Mouse (Mus musculus) adipose tissue, adult 10 weeks (tissue): ENCODE data around the gene Olfr625-ps1. TPM values are rescaled to one million over a fixed set of nuclear protein-coding genes. Genes with fewer than 3 reads are reported as not detected.

Experiments used
- polyA plus RNA-seq: library from polyadenylated mRNA; stranded (reverse); fragments of 350-450 nt; fragmentation: Illumina TruSeq; extraction: RNeasy Lipid Tissue Mini Kit (QIAGEN cat#74804); gene quantifications from one replicate; pipeline ENCODE4 v1.2.3, GENCODE M21; 2014; ENCODE audit warnings: low read depth, low replicate concordance

The Olfr625-ps1 gene
- not detected for polyA plus RNA-seq

DNA sequence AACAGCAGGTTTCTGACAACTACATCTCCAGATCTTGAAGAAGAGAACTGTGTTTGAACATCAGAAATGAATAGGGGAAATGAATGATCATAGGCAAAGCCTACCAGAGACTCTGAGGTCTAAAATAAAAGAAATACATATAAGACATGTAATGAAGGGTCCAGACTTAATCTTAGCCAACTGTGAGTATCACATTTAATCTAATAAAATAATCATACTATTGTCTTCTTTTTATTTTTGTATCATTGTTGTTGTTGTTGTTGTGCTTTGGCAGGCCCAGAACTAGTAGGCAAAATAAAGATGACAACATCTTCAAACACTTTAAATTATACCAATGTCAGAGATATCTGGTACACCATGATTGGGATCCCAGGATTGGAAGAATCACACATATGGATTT is at the start of gene Olfr625-ps1:
Gene Olfr625-ps1, plus strand, starts transcription at position 301 of the 400 bp plus-strand sequence.

DNA sequence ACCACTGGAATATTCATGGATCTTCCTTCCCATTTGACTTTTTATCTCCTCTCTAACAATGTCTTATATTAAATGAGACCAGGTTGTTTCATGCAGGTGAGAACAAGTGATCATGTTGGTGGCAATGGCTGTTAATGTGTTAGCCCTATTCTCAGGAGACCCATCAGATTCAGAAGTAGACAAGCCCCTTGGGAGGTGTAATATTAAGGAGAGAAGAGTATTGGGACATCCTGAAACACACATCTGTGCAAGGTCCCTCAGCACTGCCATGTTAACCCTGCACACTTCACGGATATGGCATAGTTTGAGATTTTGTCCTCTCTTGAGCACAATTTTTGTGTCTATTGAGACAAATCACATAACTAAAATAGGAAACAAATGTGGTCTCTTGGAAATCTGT is 39.9 kb upstream of the Olfr625-ps1 start, which contains the start of gene Olfr622:
Gene Olfr622, minus strand, starts transcription at position 101 of the 400 bp plus-strand sequence.

DNA sequence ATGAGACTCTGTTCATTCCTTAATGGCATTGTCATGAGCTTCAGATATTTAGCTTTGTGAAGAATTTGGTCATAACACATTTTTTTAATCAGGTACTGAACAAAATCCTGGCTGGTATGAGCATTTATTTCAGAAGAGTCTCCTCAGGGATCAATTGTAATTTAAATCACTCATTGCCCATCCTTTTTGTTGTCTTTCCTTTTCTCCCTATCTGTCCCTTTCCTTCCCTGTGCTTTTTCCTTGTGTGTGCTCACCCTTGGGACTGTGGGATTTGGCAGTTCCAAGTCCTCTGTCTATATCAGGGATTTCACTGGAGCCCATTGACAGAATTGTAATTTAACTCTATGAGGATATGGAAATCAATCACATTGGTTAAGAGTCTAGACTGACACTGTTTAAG is 18.9 kb upstream of the Olfr625-ps1 start, which contains the start of gene Olfr623:
Gene Olfr623, minus strand, starts transcription at position 101 of the 400 bp plus-strand sequence.

DNA sequence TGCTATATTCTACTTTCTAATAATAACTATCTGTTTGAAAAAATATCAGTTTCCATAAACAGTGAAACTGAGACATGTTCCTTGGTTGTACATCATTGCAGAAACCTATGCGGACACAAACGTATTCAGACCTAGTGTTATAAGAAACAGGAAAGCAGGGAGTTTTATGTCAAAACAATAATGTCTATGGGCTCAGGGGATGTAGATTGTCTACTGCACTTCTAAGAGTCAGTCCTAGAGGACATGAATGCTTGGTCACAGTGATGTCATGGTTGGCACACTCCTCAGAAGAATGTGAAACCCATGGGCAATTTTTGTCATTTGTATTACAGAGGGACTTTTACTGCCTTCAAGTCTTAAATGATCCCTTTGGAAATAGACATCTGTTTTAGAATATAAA is 11.4 kb upstream of the Olfr625-ps1 start, which contains the start of gene Olfr624:
Gene Olfr624, minus strand, starts transcription at position 101 of the 400 bp plus-strand sequence.

GRCm38 (mm10) chr7:103714371-103714770 is 31.9 kb downstream of the Olfr625-ps1 start, which contains the start of gene Olfr243:
TSS of gene Olfr243 (plus strand) at chr7:103714671.

DNA sequence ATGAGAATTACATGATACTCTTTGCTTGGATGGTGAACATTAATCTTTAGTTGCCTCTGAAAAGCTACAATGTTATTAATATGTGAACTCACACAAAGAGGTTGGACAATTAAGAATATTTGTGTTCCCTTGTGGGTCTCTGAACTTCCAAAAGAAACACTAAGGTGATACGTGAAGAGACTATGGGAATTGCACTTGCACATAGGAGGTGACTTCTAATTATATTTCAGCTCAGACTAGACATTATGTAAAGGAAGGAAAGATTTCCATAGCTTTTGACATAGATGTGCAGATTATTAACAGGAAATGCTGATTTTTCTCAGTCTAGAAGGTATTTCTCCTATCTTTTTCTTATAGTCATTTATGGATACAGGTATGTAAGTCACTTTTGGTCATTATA is 47.6 kb downstream of the Olfr625-ps1 start, which contains the start of gene Olfr628:
Gene Olfr628, plus strand, starts transcription at position 301 of the 400 bp plus-strand sequence.

Other genes starting within 250 kb of the Olfr625-ps1 start
- gene Olfr605, start 237.3 kb upstream of the Olfr625-ps1 start, polyA plus RNA-seq, result not detected
- not detected for gene Olfr606, start 233.7 kb upstream of the Olfr625-ps1 start, polyA plus RNA-seq
- gene Olfr607, start 218.6 kb upstream of the Olfr625-ps1 start, polyA plus RNA-seq, result not detected
- not detected for gene Olfr608, start 212.8 kb upstream of the Olfr625-ps1 start, polyA plus RNA-seq
- not detected for gene Olfr609, start 184.7 kb upstream of the Olfr625-ps1 start, polyA plus RNA-seq
- not detected for gene Olfr610, start 170.6 kb upstream of the Olfr625-ps1 start, polyA plus RNA-seq
- not detected for gene Olfr611, start 161.9 kb upstream of the Olfr625-ps1 start, polyA plus RNA-seq
- not detected for gene Olfr612, start 140.0 kb upstream of the Olfr625-ps1 start, polyA plus RNA-seq
- not detected for gene Olfr613, start 134.6 kb upstream of the Olfr625-ps1 start, polyA plus RNA-seq
- gene Olfr615, start 126.6 kb upstream of the Olfr625-ps1 start, polyA plus RNA-seq, result not detected
- gene Olfr616, start 113.6 kb upstream of the Olfr625-ps1 start, polyA plus RNA-seq, result not detected
- gene Olfr617, start 109.7 kb upstream of the Olfr625-ps1 start, polyA plus RNA-seq, result not detected
- not detected for gene Olfr618, start 92.6 kb upstream of the Olfr625-ps1 start, polyA plus RNA-seq
- not detected for gene Olfr619, start 82.1 kb upstream of the Olfr625-ps1 start, polyA plus RNA-seq
- gene Olfr620, start 70.2 kb upstream of the Olfr625-ps1 start, polyA plus RNA-seq, result not detected
- not detected for gene Olfr622, start 40.0 kb upstream of the Olfr625-ps1 start, polyA plus RNA-seq
- gene Olfr623, start 19.0 kb upstream of the Olfr625-ps1 start, polyA plus RNA-seq, result not detected
- gene Olfr624, start 11.5 kb upstream of the Olfr625-ps1 start, polyA plus RNA-seq, result 0.11 TPM
- not detected for gene Olfr243, start 32.0 kb downstream of the Olfr625-ps1 start, polyA plus RNA-seq
- not detected for gene Olfr628, start 47.7 kb downstream of the Olfr625-ps1 start, polyA plus RNA-seq
- gene Olfr629, start 62.2 kb downstream of the Olfr625-ps1 start, polyA plus RNA-seq, result not detected
- not detected for gene Olfr630, start 74.6 kb downstream of the Olfr625-ps1 start, polyA plus RNA-seq
- gene Olfr69, start 88.9 kb downstream of the Olfr625-ps1 start, polyA plus RNA-seq, result not detected
- gene Olfr68, start 97.0 kb downstream of the Olfr625-ps1 start, polyA plus RNA-seq, result not detected
- gene Olfr67, start 109.1 kb downstream of the Olfr625-ps1 start, polyA plus RNA-seq, result not detected
- 353 TPM for gene Hbb-bt, start 131.3 kb downstream of the Olfr625-ps1 start, polyA plus RNA-seq
- 2,394 TPM for gene Hbb-bs, start 145.4 kb downstream of the Olfr625-ps1 start, polyA plus RNA-seq
- gene Hbb-bh2, start 157.8 kb downstream of the Olfr625-ps1 start, polyA plus RNA-seq, result not detected
- gene Hbb-bh1, start 160.4 kb downstream of the Olfr625-ps1 start, polyA plus RNA-seq, result not detected
- gene Hbb-y, start 170.5 kb downstream of the Olfr625-ps1 start, polyA plus RNA-seq, result not detected
- gene Olfr66, start 203.5 kb downstream of the Olfr625-ps1 start, polyA plus RNA-seq, result not detected
- not detected for gene Olfr64, start 211.8 kb downstream of the Olfr625-ps1 start, polyA plus RNA-seq
- gene Olfr65, start 220.8 kb downstream of the Olfr625-ps1 start, polyA plus RNA-seq, result not detected
- not detected for gene Olfr631, start 246.1 kb downstream of the Olfr625-ps1 start, polyA plus RNA-seq